In the genomic region with DNA sequence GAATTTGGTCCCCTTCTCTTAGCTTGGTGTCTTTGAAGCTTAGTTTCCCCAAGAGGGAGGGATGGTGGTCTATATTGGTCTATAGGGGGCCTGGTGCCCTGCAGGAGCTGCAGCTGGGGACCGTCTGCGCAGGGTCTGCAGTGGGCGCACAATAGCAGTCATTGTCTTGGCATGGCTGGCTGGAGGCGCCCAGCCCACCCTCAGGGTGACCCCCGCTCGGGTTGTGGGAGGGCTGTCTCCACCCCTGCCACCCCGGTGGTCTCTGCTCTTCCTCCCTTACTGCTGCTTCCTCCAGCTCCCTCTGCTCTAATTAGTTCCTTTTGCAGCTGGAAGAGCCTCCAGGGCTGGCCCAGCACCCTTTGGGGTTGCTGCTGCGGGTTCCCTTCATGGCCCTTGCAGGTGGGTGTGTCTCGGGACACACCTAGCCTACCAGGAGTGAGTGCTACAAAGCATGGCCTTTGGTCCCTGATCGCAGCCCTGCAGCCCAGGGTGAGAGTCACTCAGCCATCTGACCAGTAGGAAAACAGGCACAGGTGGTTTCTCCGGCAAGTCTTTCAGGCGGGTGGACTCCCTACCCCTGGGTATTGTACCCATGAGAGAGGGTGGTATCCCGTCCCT, we compare ENCODE assay signal across 11 mouse cellular contexts. TPM values are rescaled to one million over a fixed set of nuclear protein-coding genes. Genes with fewer than 3 reads are reported as not detected.
DNase-seq lines count a peak whose midpoint lies in the region; ATAC-seq lines count a peak whose summit lies in the region.
"Had no signal": no experiment of that assay in that cellular context is flagged by ENCODE, and none has a peak within 500 bp of the region (broad histone marks: within the 10 kb centered on the region; RNA-seq: fewer than 3 reads in every experiment).

No protein-coding gene starts in this region.

- H3K9ac ChIP-seq in heart, embryonic 12.5 days = peak overlapping the region; percentile 26; the same call in 1 of the 2 replicates
- no peak overlapping the region for H3K9ac ChIP-seq in midbrain, embryonic 12.5 days (replicated peaks)
- H3K9ac ChIP-seq in midbrain, embryonic 15.5 days = no peak overlapping the region
- peak overlapping the region; percentile 8; the same call in 1 of the 2 replicates for H3K9ac ChIP-seq in intestine, embryonic 15.5 days
- no peak overlapping the region for H3K9ac ChIP-seq in stomach, embryonic 15.5 days

- H3K9me3 ChIP-seq in heart, embryonic 12.5 days (replicated peaks) = no peaks in the 10 kb centered on the region
- no peaks in the 10 kb centered on the region for H3K9me3 ChIP-seq in midbrain, embryonic 12.5 days
- no peaks in the 10 kb centered on the region for H3K9me3 ChIP-seq in midbrain, embryonic 15.5 days
- no peaks in the 10 kb centered on the region for H3K9me3 ChIP-seq in intestine, embryonic 15.5 days
- no peaks in the 10 kb centered on the region for H3K9me3 ChIP-seq in stomach, embryonic 15.5 days

- peaks cover 74% of the 10 kb centered on the region for H3K4me1 ChIP-seq in heart, embryonic 12.5 days (replicated peaks)
- peaks cover 74% of the 10 kb centered on the region for H3K4me1 ChIP-seq in midbrain, embryonic 12.5 days
- peaks cover 55% of the 10 kb centered on the region for H3K4me1 ChIP-seq in midbrain, embryonic 15.5 days
- peaks cover 81% of the 10 kb centered on the region for H3K4me1 ChIP-seq in intestine, embryonic 15.5 days (replicated peaks)
- H3K4me1 ChIP-seq in stomach, embryonic 15.5 days = peaks cover 76% of the 10 kb centered on the region

- ATAC-seq in heart, embryonic 12.5 days (ENCODE audit: insufficient number of reproducible peaks, low FRiP score) = no peak
- ATAC-seq in midbrain, embryonic 12.5 days (ENCODE audit: low FRiP score, low read depth) = peak; percentile 31; the same call in 1 of the 2 replicates
- ATAC-seq in midbrain, embryonic 15.5 days (replicated peaks) = no peak
- peak; percentile 63 for ATAC-seq in intestine, embryonic 15.5 days
- ATAC-seq in stomach, embryonic 15.5 days (ENCODE audit: insufficient read depth, low FRiP score, low read depth) = peak; percentile 34; the same call in 1 of the 2 replicates

- H3K27me3 ChIP-seq in heart, embryonic 12.5 days (replicated peaks) = no peaks in the 10 kb centered on the region
- H3K27me3 ChIP-seq in midbrain, embryonic 12.5 days = no peaks in the 10 kb centered on the region
- no peaks in the 10 kb centered on the region for H3K27me3 ChIP-seq in midbrain, embryonic 15.5 days (replicated peaks)
- no peaks in the 10 kb centered on the region for H3K27me3 ChIP-seq in intestine, embryonic 15.5 days (replicated peaks)
- no peaks in the 10 kb centered on the region for H3K27me3 ChIP-seq in stomach, embryonic 15.5 days (replicated peaks)

- H3K4me2 ChIP-seq in heart, embryonic 12.5 days = no peak overlapping the region
- no peak overlapping the region for H3K4me2 ChIP-seq in midbrain, embryonic 12.5 days (replicated peaks)
- no peak overlapping the region for H3K4me2 ChIP-seq in midbrain, embryonic 15.5 days
- H3K4me2 ChIP-seq in intestine, embryonic 15.5 days (replicated peaks) = peak overlapping the region; percentile 45
- H3K4me2 ChIP-seq in stomach, embryonic 15.5 days = peak overlapping the region; percentile 25; the same call in 1 of the 2 replicates

- no peak overlapping the region for H3K4me3 ChIP-seq in heart, embryonic 12.5 days
- no peak overlapping the region for H3K4me3 ChIP-seq in midbrain, embryonic 12.5 days
- H3K4me3 ChIP-seq in midbrain, embryonic 15.5 days = no peak overlapping the region
- H3K4me3 ChIP-seq in intestine, embryonic 15.5 days (replicated peaks) = no peak overlapping the region
- H3K4me3 ChIP-seq in stomach, embryonic 15.5 days (replicated peaks) = no peak overlapping the region

- WGBS in heart, embryonic 12.5 days = 68% methylated on average over 13 of the region's 13 CpGs
- 43% methylated on average over 13 of the region's 13 CpGs for WGBS in midbrain, embryonic 12.5 days
- 52% methylated on average over 12 of the region's 13 CpGs for WGBS in midbrain, embryonic 15.5 days
- WGBS in intestine, embryonic 15.5 days = 45% methylated on average over 13 of the region's 13 CpGs
- WGBS in stomach, embryonic 15.5 days = 55% methylated on average over 13 of the region's 13 CpGs

- no peak for DNase-seq in heart, postnatal 10 days
- no peak for DNase-seq in urinary bladder, adult 2 months (ENCODE audit: low spot score)
- no peak for DNase-seq in layer of hippocampus, postnatal 36 days
- DNase-seq: cerebellum, postnatal 25 days; gastrocnemius, postnatal 36 days; thymus, postnatal 4 days had no signal

- intact Hi-C loops in heart, postnatal 10 days (cut with DNase I) = loop anchor here (5.0 kb wide), 1 partner anchor 288 kb away; no protein-coding TSS in a partner anchor

- peak overlapping the region; percentile 75; the same call in 1 of the 2 replicates for H3K27ac ChIP-seq in heart, embryonic 12.5 days (ENCODE audit: poor library complexity, severe bottlenecking)
- H3K27ac ChIP-seq in midbrain, embryonic 12.5 days (replicated peaks) = peak overlapping the region; percentile 9
- H3K27ac ChIP-seq in midbrain, embryonic 15.5 days = no peak overlapping the region
- H3K27ac ChIP-seq in intestine, embryonic 15.5 days = peak overlapping the region; percentile 82
- peak overlapping the region; percentile 62 for H3K27ac ChIP-seq in stomach, embryonic 15.5 days

- peaks cover 19% of the 10 kb centered on the region for H3K36me3 ChIP-seq in heart, embryonic 12.5 days
- peaks cover 17% of the 10 kb centered on the region for H3K36me3 ChIP-seq in midbrain, embryonic 12.5 days
- peaks cover 9% of the 10 kb centered on the region; the same call in 1 of the 2 replicates for H3K36me3 ChIP-seq in midbrain, embryonic 15.5 days (replicated peaks)
- H3K36me3 ChIP-seq in intestine, embryonic 15.5 days = 0 out of 2 replicates have a peak, but pooled peaks cover 2% of the 10 kb centered on the region
- H3K36me3 ChIP-seq in stomach, embryonic 15.5 days = peaks cover 9% of the 10 kb centered on the region; the same call in 1 of the 2 replicates

RNA-seq across cellular contexts. Expression of gene Glis2, which starts 11.1 kb away (rescaled TPM):
- 24.9 and 25.5 TPM in 2 replicates for polyA plus RNA-seq in heart, embryonic 12.5 days (2016; fragmentation: Nextera tagmentation; extraction: Ambion mirVana)
- 10 to 100 TPM; 27.6 to 34.5 TPM for total RNA-seq in heart, postnatal 10 days (2021)
- polyA plus RNA-seq in midbrain, embryonic 12.5 days (2016; fragmentation: Nextera tagmentation; extraction: Ambion mirVana) = 28.2 and 35.6 TPM in 2 replicates
- 12.3 and 17.3 TPM in 2 replicates for polyA plus RNA-seq in midbrain, embryonic 15.5 days (2015; fragmentation: Nextera tagmentation; extraction: Ambion mirVana)
- 21.4 and 23.5 TPM in 2 replicates for polyA plus RNA-seq in intestine, embryonic 15.5 days (2015; fragmentation: Nextera tagmentation; extraction: Ambion mirVana)
- 27.9 and 30.6 TPM in 2 replicates for polyA plus RNA-seq in stomach, embryonic 15.5 days (2015; fragmentation: Nextera tagmentation; extraction: Ambion mirVana)
- 40.3 and 43.3 TPM in 2 replicates for polyA plus RNA-seq in urinary bladder, adult 2 months (2012; rRNA removed)
- 10 to 100 TPM; 13.1 to 14.6 TPM for total RNA-seq in layer of hippocampus, postnatal 36 days (2021)

RNA-seq across cellular contexts. Expression of gene Pam16, which starts 19.2 kb away (rescaled TPM):
- 127 and 128 TPM in 2 replicates for polyA plus RNA-seq in heart, embryonic 12.5 days (2016; fragmentation: Nextera tagmentation; extraction: Ambion mirVana)
- total RNA-seq in heart, postnatal 10 days (2021) = 100 to 1,000 TPM in 1 of 2 experiments, 10 to 100 TPM in 1; 96.6 to 125 TPM
- 112 and 123 TPM in 2 replicates for polyA plus RNA-seq in midbrain, embryonic 12.5 days (2016; fragmentation: Nextera tagmentation; extraction: Ambion mirVana)
- polyA plus RNA-seq in midbrain, embryonic 15.5 days (2015; fragmentation: Nextera tagmentation; extraction: Ambion mirVana) = 139 and 154 TPM in 2 replicates
- polyA plus RNA-seq in intestine, embryonic 15.5 days (2015; fragmentation: Nextera tagmentation; extraction: Ambion mirVana) = 74.5 and 84.3 TPM in 2 replicates
- polyA plus RNA-seq in stomach, embryonic 15.5 days (2015; fragmentation: Nextera tagmentation; extraction: Ambion mirVana) = 46.5 and 75.7 TPM in 2 replicates
- polyA plus RNA-seq in urinary bladder, adult 2 months (2012; rRNA removed) = 57.5 and 64.8 TPM in 2 replicates
- total RNA-seq in layer of hippocampus, postnatal 36 days (2021) = 10 to 100 TPM; 84.4 to 90.4 TPM

RNA-seq across cellular contexts. Expression of gene Vasn, which starts 34.1 kb away (rescaled TPM):
- polyA plus RNA-seq in heart, embryonic 12.5 days (2016; fragmentation: Nextera tagmentation; extraction: Ambion mirVana) = 14.8 and 16.4 TPM in 2 replicates
- 10 to 100 TPM; 13.6 to 18.0 TPM for total RNA-seq in heart, postnatal 10 days (2021)
- 7.7 and 11.1 TPM in 2 replicates for polyA plus RNA-seq in midbrain, embryonic 12.5 days (2016; fragmentation: Nextera tagmentation; extraction: Ambion mirVana)
- 5.2 and 5.8 TPM in 2 replicates for polyA plus RNA-seq in midbrain, embryonic 15.5 days (2015; fragmentation: Nextera tagmentation; extraction: Ambion mirVana)
- polyA plus RNA-seq in intestine, embryonic 15.5 days (2015; fragmentation: Nextera tagmentation; extraction: Ambion mirVana) = 14.1 and 15.1 TPM in 2 replicates
- 17.2 and 17.3 TPM in 2 replicates for polyA plus RNA-seq in stomach, embryonic 15.5 days (2015; fragmentation: Nextera tagmentation; extraction: Ambion mirVana)
- 26.6 and 28.5 TPM in 2 replicates for polyA plus RNA-seq in urinary bladder, adult 2 months (2012; rRNA removed)
- total RNA-seq in layer of hippocampus, postnatal 36 days (2021) = 1 to 10 TPM; 4.4 to 5.7 TPM

RNA-seq across cellular contexts. Expression of gene Dnaja3, which starts 34.2 kb away (rescaled TPM):
- 77.6 and 77.7 TPM in 2 replicates for polyA plus RNA-seq in heart, embryonic 12.5 days (2016; fragmentation: Nextera tagmentation; extraction: Ambion mirVana)
- total RNA-seq in heart, postnatal 10 days (2021) = 100 to 1,000 TPM; 106 to 107 TPM
- polyA plus RNA-seq in midbrain, embryonic 12.5 days (2016; fragmentation: Nextera tagmentation; extraction: Ambion mirVana) = 55.9 and 58.5 TPM in 2 replicates
- 62.1 and 65.5 TPM in 2 replicates for polyA plus RNA-seq in midbrain, embryonic 15.5 days (2015; fragmentation: Nextera tagmentation; extraction: Ambion mirVana)
- 86.5 and 92.1 TPM in 2 replicates for polyA plus RNA-seq in intestine, embryonic 15.5 days (2015; fragmentation: Nextera tagmentation; extraction: Ambion mirVana)
- polyA plus RNA-seq in stomach, embryonic 15.5 days (2015; fragmentation: Nextera tagmentation; extraction: Ambion mirVana) = 68.4 and 77.6 TPM in 2 replicates
- polyA plus RNA-seq in urinary bladder, adult 2 months (2012; rRNA removed) = 36.6 and 37.9 TPM in 2 replicates
- total RNA-seq in layer of hippocampus, postnatal 36 days (2021) = 10 to 100 TPM; 61.7 to 65.6 TPM

RNA-seq across cellular contexts. Expression of gene Tfap4, which starts 46.0 kb away (rescaled TPM):
- polyA plus RNA-seq in heart, embryonic 12.5 days (2016; fragmentation: Nextera tagmentation; extraction: Ambion mirVana) = 8.1 and 8.4 TPM in 2 replicates
- 1 to 10 TPM; 4.1 to 4.3 TPM for total RNA-seq in heart, postnatal 10 days (2021)
- 17.8 and 19.2 TPM in 2 replicates for polyA plus RNA-seq in midbrain, embryonic 12.5 days (2016; fragmentation: Nextera tagmentation; extraction: Ambion mirVana)
- polyA plus RNA-seq in midbrain, embryonic 15.5 days (2015; fragmentation: Nextera tagmentation; extraction: Ambion mirVana) = 8.1 and 8.4 TPM in 2 replicates
- 27.9 and 28.8 TPM in 2 replicates for polyA plus RNA-seq in intestine, embryonic 15.5 days (2015; fragmentation: Nextera tagmentation; extraction: Ambion mirVana)
- polyA plus RNA-seq in stomach, embryonic 15.5 days (2015; fragmentation: Nextera tagmentation; extraction: Ambion mirVana) = 20.3 and 22.4 TPM in 2 replicates
- 8.4 and 9.3 TPM in 2 replicates for polyA plus RNA-seq in urinary bladder, adult 2 months (2012; rRNA removed)
- total RNA-seq in layer of hippocampus, postnatal 36 days (2021) = 1 to 10 TPM; 4.3 to 4.7 TPM

Comparison
In these comparisons a context has a peak if more than half of its experiments do, and no peak if none do; other contexts are left out.
1. ATAC-seq: peak in midbrain, embryonic 12.5 days (single experiment), intestine, embryonic 15.5 days (single experiment) and stomach, embryonic 15.5 days (single experiment); none in heart, embryonic 12.5 days (single experiment) and midbrain, embryonic 15.5 days (single experiment).
2. H3K4me2 ChIP-seq: peak in intestine, embryonic 15.5 days (single experiment) and stomach, embryonic 15.5 days (single experiment); none in heart, embryonic 12.5 days (single experiment), midbrain, embryonic 12.5 days (single experiment) and midbrain, embryonic 15.5 days (single experiment).
3. H3K9ac ChIP-seq: peak in heart, embryonic 12.5 days (single experiment) and intestine, embryonic 15.5 days (single experiment); none in midbrain, embryonic 12.5 days (single experiment), midbrain, embryonic 15.5 days (single experiment) and stomach, embryonic 15.5 days (single experiment).